Mouse (Mus musculus) embryo, embryonic 9.5 days (tissue): ENCODE measurements around the gene Hprt.
"Not testable (repeated sequence)": the region's sequence is repeated elsewhere in the genome, so short reads cannot be mapped to it uniquely, and the experiment has no call there.

Experiments used
- DNase-seq: peaks from one replicate; pipeline ENCODE4 v3.0.0-alpha.2; 2017; ENCODE audit errors: extremely low spot score

Hprt gene

GRCm38 (mm10) chrX:52987905-52988783, at the start of gene Hprt:
Hprt (plus strand) TSS chrX:52988137.
- DNase-seq, result peak; percentile 83

- DNase-seq, result no peak
These were observed 42.4 kb upstream of the Hprt start for GRCm38 (mm10) chrX:52945509-52945908.

GRCm38 (mm10) chrX:52949713-52950112, 38.2 kb upstream of the Hprt start:
- no peak for DNase-seq

GRCm38 (mm10) chrX:52956942-52957341, 31.0 kb upstream of the Hprt start:
- DNase-seq, result no peak

- DNase-seq, result no peak
These were observed 26.3 kb upstream of the Hprt start for GRCm38 (mm10) chrX:52961559-52962110.

GRCm38 (mm10) chrX:52965149-52965548, 22.8 kb upstream of the Hprt start:
- DNase-seq, result no peak

GRCm38 (mm10) chrX:52971211-52972006, 16.5 kb upstream of the Hprt start:
- DNase-seq, result no peak

- DNase-seq, result no peak
These were observed 15.8 kb upstream of the Hprt start for GRCm38 (mm10) chrX:52972129-52972528.

- DNase-seq, result no peak
These were observed 15.3 kb upstream of the Hprt start for GRCm38 (mm10) chrX:52972680-52973079.

- DNase-seq, result no peak
These were observed 9.4 kb upstream of the Hprt start for GRCm38 (mm10) chrX:52978576-52978975.

GRCm38 (mm10) chrX:52981378-52981777, 6.6 kb upstream of the Hprt start:
- DNase-seq, result no peak

GRCm38 (mm10) chrX:52994726-52995125, 6.8 kb downstream of the Hprt start:
- not testable (repeated sequence) for DNase-seq

GRCm38 (mm10) chrX:53004887-53005286, 16.9 kb downstream of the Hprt start:
- DNase-seq, result not testable (repeated sequence)

GRCm38 (mm10) chrX:53006062-53006461, 18.1 kb downstream of the Hprt start:
- peak; percentile 54 for DNase-seq

- no peak for DNase-seq
These were observed 27.6 kb downstream of the Hprt start for GRCm38 (mm10) chrX:53015549-53015948.

GRCm38 (mm10) chrX:53023021-53023420, 35.1 kb downstream of the Hprt start:
- no peak for DNase-seq

- not testable (repeated sequence) for DNase-seq
These were observed 36.3 kb downstream of the Hprt start for GRCm38 (mm10) chrX:53024268-53024667.

GRCm38 (mm10) chrX:53025471-53026223, 37.7 kb downstream of the Hprt start:
- DNase-seq, result no peak

GRCm38 (mm10) chrX:53029559-53029958, 41.6 kb downstream of the Hprt start:
- DNase-seq, result no peak

- DNase-seq, result no peak
These were observed 50.3 kb downstream of the Hprt start for GRCm38 (mm10) chrX:53038194-53038593.

GRCm38 (mm10) chrX:53039651-53040050, 51.7 kb downstream of the Hprt start:
- DNase-seq, result no peak

- no peak for DNase-seq
These were observed 52.2 kb downstream of the Hprt start for GRCm38 (mm10) chrX:53040138-53040537.
